Mouse (Mus musculus) bone marrow, adult 2 months (tissue): ENCODE measurements at regions not wholly inside any gene's neighbourhood (a gene's known extent, or its start where the extent isn't known, plus 50 kb on each side); places are given as distances from the start of the nearest gene placed in this dataset.

Source experiments
- H3K27ac ChIP-seq: fragments of 200-500 bp; 2 replicates; pipeline ENCODE4 v1.5.1; 2012; ENCODE audit warnings: low read depth, mild to moderate bottlenecking, control low read depth, inconsistent platforms, low read length; ENCODE audit not compliant: control insufficient read depth, poor library complexity, insufficient read depth
- H3K4me1 ChIP-seq: fragments of 200-500 bp; 2 replicates; pipeline ENCODE4 v1.6.1; 2011; ENCODE audit warnings: low read length; ENCODE audit not compliant: control insufficient read depth, insufficient read depth
- H3K4me3 ChIP-seq: fragments of 200-500 bp; replicated peaks from 2 replicates; pipeline ENCODE3; 2011; ENCODE audit warnings: mild to moderate bottlenecking, low read depth, low read length, control low read depth; ENCODE audit not compliant: control insufficient read depth
- CTCF ChIP-seq: fragments of 200-500 bp; IDR thresholded peaks from 2 replicates; pipeline ENCODE4 v1.5.1; 2011; ENCODE audit warnings: low read length, control low read depth; ENCODE audit not compliant: control insufficient read depth, insufficient read depth
- POLR2A ChIP-seq: fragments of 200-500 bp; IDR thresholded peaks from 2 replicates; pipeline ENCODE4 v1.6.1; 2011; ENCODE audit warnings: low read depth, mild to moderate bottlenecking, control low read depth, low read length, borderline replicate concordance; ENCODE audit not compliant: control insufficient read depth
- WGBS: fragments of 180-500 bp; shearing (Covaris S2); methylation state at CpG from one replicate; pipeline ENCODE4 v1.1.7; 2018; 5-methylcytosine and 5-hydroxymethylcytosine counted together

- Histone ChIP-seq H3K4me1 (no peaks in the 10 kb centered on the region), H3K4me3 (no peak overlapping the region), H3K27ac (no peak overlapping the region)
- TF ChIP-seq CTCF, result no peak
- TF ChIP-seq POLR2A, result no peak
- WGBS, result 21% methylated on average over 2 of the region's 2 CpGs
Measured at GRCm38 (mm10) chr9:46499426-46499825, 179.6 kb upstream of the 4931429L15Rik start.

- no peaks in the 10 kb centered on the region for H3K4me1 ChIP-seq
- TF ChIP-seq CTCF (no peak), POLR2A (no peak)
- H3K4me3 ChIP-seq, result no peak overlapping the region
- no peak overlapping the region for H3K27ac ChIP-seq
- 61% methylated on average over 5 of the region's 5 CpGs for WGBS
Measured at GRCm38 (mm10) chr9:46498861-46499260, 179.1 kb upstream of the 4931429L15Rik start.

- WGBS, result 62% methylated on average over 6 of the region's 6 CpGs
- TF ChIP-seq CTCF (no peak), POLR2A (no peak)
- Histone ChIP-seq H3K27ac (no peak overlapping the region), H3K4me1 (no peaks in the 10 kb centered on the region), H3K4me3 (no peak overlapping the region)
Measured at GRCm38 (mm10) chr9:46495276-46495675, 175.5 kb upstream of the 4931429L15Rik start.

- TF ChIP-seq CTCF (no peak), POLR2A (no peak)
- WGBS, result 22% methylated on average over 5 of the region's 5 CpGs
Measured at GRCm38 (mm10) chr9:46482859-46483443, 163.2 kb upstream of the 4931429L15Rik start.

GRCm38 (mm10) chr9:46482034-46482858 is 162.5 kb upstream of the 4931429L15Rik start:
- Histone ChIP-seq H3K27ac (no peak overlapping the region), H3K4me1 (no peaks in the 10 kb centered on the region; the same call in 1 of the 2 replicates), H3K4me3 (no peak overlapping the region)
- TF ChIP-seq CTCF, result no peak
- no peak for TF ChIP-seq POLR2A
- 40% methylated on average over 12 of the region's 12 CpGs for WGBS

More at GRCm38 (mm10) chr9:46482859-46483443, 163.2 kb upstream of the 4931429L15Rik start:
- no peak overlapping the region for H3K4me3 ChIP-seq
- H3K4me1 ChIP-seq, result no peaks in the 10 kb centered on the region; the same call in 1 of the 2 replicates
- no peak overlapping the region for H3K27ac ChIP-seq

GRCm38 (mm10) chr9:46481491-46481890 is 161.7 kb upstream of the 4931429L15Rik start:
- H3K27ac ChIP-seq, result no peak overlapping the region
- TF ChIP-seq POLR2A, result no peak
- no peak for TF ChIP-seq CTCF
- no peak overlapping the region for H3K4me3 ChIP-seq
- WGBS, result 67% methylated on average over 7 of the region's 7 CpGs
- H3K4me1 ChIP-seq, result no peaks in the 10 kb centered on the region; the same call in 1 of the 2 replicates

GRCm38 (mm10) chr9:46480080-46480690 is 160.4 kb upstream of the 4931429L15Rik start:
- no peak overlapping the region for H3K27ac ChIP-seq
- no peak overlapping the region for H3K4me3 ChIP-seq
- no peak for TF ChIP-seq POLR2A
- no peak for TF ChIP-seq CTCF
- 48% methylated on average over 13 of the region's 13 CpGs for WGBS
- H3K4me1 ChIP-seq, result no peaks in the 10 kb centered on the region; the same call in 1 of the 2 replicates

GRCm38 (mm10) chr9:46478611-46479010 is 158.8 kb upstream of the 4931429L15Rik start:
- 66% methylated on average over 2 of the region's 2 CpGs for WGBS
- no peak overlapping the region for H3K27ac ChIP-seq

More at GRCm38 (mm10) chr9:46478611-46479010, 158.8 kb upstream of the 4931429L15Rik start:
- TF ChIP-seq CTCF (no peak), POLR2A (no peak)
- H3K4me1 ChIP-seq, result no peaks in the 10 kb centered on the region; the same call in 1 of the 2 replicates
- no peak overlapping the region for H3K4me3 ChIP-seq
